Comparison of ENCODE assay signal across 14 mouse cellular contexts in genomic region chr1:190541892-190542291, GRCm38 (mm10).
DNase-seq lines count a peak whose midpoint lies in the region; TF ChIP-seq lines count a peak whose summit lies in the region.
"Had no signal": no experiment of that assay in that cellular context is flagged by ENCODE, and none has a peak within 500 bp of the region (broad histone marks: within the 10 kb centered on the region; RNA-seq: fewer than 3 reads in every experiment).

No protein-coding gene starts in this region.

- peak; percentile 61 for DNase-seq in heart, adult 11 months
- no peak for DNase-seq in heart, postnatal 25 days (ENCODE audit: low spot score)
- DNase-seq in layer of hippocampus, adult 2 months (ENCODE audit: low spot score in 2 of 2), result no peak
- DNase-seq in layer of hippocampus, postnatal 10 days (ENCODE audit: low spot score in 2 of 2), result no peak
- DNase-seq in 3T3-L1 (ENCODE audit: low read depth, low spot score) (peak; percentile 62), ZHBTc4 (ENCODE audit: low read depth, low spot score) (peak; percentile 19)
- DNase-seq in left cerebral cortex, postnatal 14 days (ENCODE audit: low spot score in 2 of 2), result no peak
- no peak for DNase-seq in thymus, postnatal 4 days
- DNase-seq: cerebellum, adult 18-20 months; lung, postnatal 4 days; right cerebral cortex, postnatal 4 days; thymus, postnatal 25 days had no signal

- TF ChIP-seq CTCF in layer of hippocampus, adult 2 months (conservative IDR thresholded peaks at IDR 0.05), result peak; percentile 34

- intact Hi-C loops in heart, postnatal 25 days (cut with DNase I), result no loop called here
- intact Hi-C loops in left cerebral cortex, postnatal 14 days (cut with DNase I), result no loop called here

- no peak overlapping the region for H3K27ac ChIP-seq in layer of hippocampus, adult 2 months
- H3K27ac ChIP-seq: heart, embryonic 13.5 days; liver, embryonic 12.5 days had no signal

- no peak overlapping the region for H3K4me3 ChIP-seq in layer of hippocampus, adult 2 months
- H3K4me3 ChIP-seq: heart, embryonic 13.5 days; liver, embryonic 12.5 days had no signal

Comparison
In these comparisons a context has a peak if more than half of its experiments do, and no peak if none do; other contexts are left out.
1. DNase-seq: peak in heart, adult 11 months (single experiment), 3T3-L1 (single experiment) and ZHBTc4 (single experiment); none in heart, postnatal 25 days (single experiment), layer of hippocampus, adult 2 months (0 of 2), layer of hippocampus, postnatal 10 days (0 of 2), left cerebral cortex, postnatal 14 days (0 of 2) and thymus, postnatal 4 days (single experiment).